Mouse (Mus musculus): ENCODE data around the gene Adarb1.

Adarb1 gene

DNA sequence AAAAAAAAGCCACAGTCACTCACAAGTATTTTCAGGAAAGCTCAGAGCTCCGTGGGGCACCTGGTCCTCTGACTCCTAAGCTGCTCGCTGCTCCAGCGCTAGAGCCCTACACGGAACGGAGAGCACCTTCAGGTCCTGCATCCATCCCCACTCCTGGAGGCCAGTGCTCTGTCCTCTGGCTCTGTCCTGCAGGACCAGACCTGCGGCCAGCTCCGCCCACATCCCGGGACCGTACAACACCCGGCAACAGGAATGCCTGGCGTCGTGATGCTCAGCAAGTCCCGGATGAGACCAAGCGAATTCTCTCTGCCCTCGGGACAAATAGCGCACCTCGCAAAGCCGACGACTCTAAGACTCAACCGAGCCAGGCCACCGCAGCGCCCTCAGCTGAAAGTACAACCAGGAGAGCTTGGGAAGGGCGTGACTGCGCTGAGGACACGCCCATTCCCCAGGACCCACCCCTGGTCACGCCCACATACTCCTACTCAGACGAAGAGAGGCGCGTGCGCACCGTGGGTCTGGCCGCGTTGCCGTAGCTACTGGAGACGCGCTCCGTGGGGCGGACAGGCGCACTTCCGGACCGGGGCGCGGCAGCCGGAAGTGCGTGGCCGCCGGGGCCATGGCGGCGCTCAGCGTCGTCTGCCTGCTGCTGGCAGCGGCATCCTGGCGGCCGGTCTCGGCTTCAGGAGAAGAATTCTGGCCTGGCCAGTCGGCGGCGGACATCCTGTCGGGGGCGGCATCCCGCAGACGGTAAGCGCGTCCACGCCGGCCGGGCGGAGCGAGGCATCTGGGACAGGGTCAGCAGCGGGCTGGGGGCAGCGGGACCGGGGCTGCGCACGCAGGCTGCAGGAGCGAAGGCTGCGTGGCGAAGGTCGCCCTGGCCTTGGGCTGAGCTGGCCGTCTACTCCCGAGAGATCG, 159.1 kb downstream of the Adarb1 start, which contains the start of gene Pofut2:
Pofut2 (plus strand) TSS at position 515 of the 918 bp plus-strand sequence.
- DNase-seq = peak; percentile 94

DNA sequence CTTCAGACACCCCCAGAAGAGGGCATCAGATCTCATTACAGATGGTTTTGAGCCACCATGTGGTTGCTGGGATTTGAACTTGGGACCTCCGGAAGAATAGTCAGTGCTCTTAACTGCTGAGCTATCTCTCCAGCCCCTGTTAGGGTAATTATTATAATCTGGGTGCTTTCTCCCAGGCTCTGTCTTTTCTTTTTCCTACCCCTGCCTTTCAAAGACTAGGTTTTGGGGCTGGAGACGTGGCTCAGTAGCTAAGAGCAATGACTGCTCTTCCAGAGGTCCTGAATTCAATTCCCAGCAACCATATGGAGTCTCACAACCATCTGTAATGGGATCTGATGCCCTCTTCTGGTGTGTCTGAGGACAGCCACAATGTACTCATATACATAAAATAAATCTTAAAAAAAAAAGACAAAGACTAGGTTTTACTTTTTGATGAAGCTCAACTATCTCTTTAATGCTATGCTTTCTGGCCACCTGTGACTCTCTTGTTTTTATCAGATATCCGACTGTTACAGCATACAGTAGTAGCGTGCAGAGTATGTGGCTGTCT, 160.0 kb downstream of the Adarb1 start:
- no peak for DNase-seq

DNA sequence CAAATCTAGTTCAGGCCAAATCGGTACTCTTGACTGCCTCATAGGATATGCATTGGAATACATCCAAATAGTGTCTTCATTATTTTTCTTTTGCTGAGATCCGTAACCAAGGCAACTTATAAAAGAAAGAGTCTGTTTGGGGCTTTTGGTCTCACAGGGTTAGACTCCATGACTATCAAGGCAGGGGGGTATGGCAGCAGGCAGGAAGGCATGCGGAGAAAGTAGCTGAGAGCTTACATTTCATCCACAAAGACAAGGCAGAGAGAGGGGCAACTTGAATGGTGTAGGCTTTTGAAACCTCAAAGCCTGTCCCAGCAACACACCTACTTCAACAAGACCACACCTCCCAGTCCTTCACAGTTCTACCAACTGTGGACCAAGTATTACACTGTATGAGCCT, 162.4 kb downstream of the Adarb1 start:
- no peak for DNase-seq

DNA sequence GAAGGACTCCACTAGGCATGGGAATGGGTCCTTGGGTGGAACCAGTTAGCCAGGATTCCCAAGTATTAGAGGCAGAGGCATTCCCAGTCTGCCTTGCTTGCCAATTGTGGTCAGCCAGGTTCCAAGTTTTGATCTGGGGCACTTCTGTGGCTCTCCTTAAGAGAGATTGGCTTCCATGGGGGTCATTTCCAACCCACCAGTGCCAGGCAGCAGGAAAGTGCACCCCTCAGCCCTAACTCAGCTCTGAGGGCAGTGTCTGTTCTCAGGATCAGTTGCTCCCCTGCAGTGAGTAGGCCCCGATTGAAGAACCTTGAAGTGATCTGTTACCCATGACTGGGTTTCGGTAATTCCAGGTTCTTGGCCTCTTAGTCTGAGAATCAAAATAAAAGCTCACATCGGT, 162.8 kb downstream of the Adarb1 start:
- no peak for DNase-seq

DNA sequence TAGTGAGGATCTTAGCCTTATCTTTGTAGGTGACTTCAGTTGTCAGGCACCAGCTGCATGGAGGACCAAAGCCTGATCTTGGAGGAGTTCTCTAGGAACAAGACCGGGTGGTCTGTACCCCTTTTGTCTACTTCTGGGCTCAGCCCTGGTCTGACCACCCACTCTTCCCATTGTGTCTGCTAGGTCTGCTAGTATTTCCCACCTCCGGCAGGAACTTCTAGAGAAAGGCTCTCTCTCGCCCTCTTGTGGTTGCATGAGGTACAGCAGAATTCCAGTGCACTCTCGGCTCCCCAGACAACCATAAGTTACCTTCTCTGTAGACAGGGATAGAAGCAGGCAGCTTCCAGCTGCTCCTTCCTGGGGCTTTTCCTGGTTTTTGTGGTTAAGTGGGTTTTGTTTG, 165.3 kb downstream of the Adarb1 start:
- DNase-seq = peak; percentile 84

DNA sequence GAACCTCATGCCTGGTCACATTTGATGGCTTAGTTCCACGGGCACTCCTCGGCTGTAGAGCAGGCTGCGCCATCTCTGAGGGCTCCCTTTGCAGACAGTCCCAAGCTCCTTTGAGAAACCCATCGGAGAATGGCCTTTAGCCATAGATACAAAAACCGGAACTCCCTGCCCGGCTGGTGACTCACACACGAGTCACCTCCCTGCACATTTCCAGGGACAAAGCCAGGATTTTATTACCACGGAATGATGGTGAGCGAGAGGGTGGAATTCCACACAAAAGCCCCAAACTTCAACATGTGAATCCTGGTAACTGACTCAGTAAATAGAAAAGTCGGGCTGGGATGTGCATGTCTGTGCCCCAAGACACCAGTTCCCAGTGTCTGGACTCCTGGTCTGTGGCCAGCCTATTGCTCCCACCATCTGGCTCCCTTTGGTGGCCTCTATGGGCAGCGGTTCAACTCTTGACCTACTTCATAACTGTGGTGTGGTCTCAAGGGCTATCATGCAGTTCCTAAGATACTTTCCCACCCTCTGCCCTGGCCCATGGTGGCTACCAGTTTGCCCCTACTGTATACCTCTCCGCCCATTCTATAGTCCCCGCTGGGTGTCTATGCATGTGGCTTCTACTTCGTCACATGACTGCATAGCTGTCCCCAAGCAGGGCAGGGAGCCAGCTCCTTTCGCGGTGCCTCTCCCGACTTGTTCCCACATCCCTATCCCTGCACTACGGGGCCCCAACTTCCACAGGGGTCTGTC, 166.1 kb downstream of the Adarb1 start:
- DNase-seq = peak; percentile 50

DNA sequence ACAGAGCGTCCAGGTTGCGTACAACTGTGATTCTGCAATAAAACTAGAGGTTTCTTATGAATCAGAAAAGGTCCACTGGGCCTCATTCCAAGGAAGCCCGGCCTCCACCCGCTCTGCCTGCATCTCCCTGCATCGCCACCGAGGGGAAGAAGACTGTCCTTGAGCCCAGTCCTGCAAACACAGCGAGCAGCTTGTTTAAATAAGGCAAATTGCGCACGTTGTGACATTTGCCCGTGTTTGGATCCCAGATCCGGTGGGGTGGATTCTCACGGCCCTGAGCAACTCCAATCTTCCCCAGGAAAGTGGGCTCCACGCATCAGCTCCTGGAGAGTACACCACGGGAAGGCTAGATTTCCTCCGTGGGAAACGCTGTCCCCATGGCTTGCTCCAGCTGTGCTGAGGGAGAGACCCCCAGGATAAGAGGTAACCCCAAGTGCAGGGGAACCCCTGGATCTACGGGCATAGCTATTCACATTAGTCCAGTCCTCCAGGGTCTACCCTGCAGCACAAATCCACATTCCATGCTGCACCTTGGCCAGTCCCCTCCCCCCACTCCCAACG, 166.8 kb downstream of the Adarb1 start:
- peak; percentile 21 for DNase-seq

DNA sequence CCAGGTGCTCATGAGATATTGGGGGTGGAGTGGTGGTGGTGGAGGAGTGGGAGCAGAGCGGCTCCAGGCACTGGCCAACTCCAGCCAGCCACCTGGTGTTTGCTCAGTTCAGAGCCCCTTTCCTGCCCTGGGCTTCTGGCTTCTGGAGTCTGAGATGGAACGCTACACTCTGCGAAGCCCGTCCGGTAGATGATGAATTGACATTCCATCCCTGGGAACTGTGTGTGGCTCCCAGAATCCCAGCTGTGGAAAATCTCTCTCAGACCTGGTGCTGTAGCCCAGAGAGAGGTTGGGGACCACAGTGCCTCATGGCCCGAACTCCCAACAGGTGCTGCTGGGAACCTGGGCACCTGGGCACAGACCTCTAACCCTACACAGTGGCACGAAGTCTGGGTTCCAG, 170.4 kb downstream of the Adarb1 start:
- DNase-seq = no peak

DNA sequence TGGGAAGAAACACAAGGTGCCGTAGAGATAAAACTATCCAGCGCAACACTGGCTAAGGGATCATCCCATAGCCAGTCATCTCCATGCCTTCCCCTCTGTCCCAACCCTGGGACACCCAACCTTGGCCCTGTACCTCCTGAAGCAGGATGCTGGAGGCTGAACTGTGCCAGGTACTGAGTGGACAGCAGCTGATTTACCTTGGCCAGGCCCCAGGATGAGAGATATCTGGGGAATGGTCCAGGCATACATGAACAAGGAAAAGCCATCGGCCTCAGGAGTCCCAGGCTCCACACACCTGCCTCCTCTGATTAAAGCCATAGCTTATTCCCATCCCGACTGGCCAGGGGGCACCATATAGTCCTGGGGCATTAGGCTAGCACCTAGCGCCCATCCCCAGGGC, 171.0 kb downstream of the Adarb1 start:
- no peak for DNase-seq

DNA sequence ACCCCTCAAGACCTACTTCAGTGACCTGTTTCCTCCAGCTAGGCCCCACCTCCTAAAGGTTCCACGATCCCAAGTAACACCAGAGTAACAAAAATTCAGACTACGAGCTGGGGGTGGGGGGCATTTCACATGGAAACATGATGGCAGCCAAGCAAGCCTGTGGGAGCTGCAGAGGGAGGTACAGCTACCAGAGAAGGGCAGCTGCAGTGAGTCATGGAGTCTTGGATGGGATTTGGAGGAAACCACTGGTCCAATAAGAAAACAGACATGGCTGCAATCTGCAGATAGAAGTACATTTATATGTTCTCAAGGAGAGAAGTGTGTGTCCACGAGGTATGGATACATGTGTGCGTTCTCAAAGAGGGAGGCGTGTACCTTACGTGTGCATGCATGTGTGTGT, 173.3 kb downstream of the Adarb1 start:
- no peak for DNase-seq

DNA sequence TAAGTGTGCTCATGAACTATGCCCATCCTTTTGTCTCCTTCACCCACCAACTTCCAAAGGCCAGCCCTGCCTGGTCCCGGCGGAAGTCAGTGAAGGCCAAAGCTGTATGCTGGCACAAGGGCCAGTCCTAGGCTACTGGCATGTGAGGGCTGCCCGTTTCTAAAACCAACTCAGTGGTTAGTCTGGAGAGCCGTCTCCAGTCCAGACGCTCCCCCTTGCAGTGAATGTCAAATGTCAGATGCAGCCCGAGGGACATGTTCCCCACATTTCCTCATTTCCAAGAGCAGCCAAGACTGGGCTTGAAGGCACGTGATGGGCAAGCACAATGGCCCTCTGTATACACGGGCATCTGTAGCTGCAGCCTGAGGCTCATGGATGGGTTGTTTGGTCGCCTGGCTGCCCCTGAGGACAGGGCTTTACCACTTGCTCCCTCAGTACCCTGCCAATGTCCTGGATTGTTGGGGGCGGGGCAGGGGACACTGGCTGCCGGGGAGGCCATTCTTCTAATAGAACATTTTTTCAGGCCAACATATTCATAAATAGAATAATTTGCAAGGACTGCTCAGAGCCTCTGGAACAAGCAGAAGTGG, 174.4 kb downstream of the Adarb1 start:
- peak; percentile 28 for DNase-seq

DNA sequence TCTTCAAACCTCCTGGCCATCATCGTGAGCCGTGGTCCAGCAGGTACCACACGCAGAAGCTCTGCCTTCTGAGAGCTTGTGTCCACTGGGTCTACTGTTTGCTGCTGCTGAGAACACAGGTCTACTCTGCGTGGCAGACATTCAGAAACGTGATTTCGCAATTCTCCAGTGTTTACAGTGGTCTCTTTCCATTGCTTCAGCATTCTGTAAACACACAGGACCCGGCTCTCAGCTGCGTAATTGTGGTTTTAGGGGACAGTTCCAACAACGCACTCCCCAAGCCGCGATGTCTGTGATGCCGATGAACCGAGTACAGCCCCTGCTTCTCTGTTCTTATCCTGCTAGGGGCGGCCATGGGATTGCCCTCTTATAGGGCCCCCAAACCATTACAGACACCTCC, 175.2 kb downstream of the Adarb1 start:
- DNase-seq = no peak

DNA sequence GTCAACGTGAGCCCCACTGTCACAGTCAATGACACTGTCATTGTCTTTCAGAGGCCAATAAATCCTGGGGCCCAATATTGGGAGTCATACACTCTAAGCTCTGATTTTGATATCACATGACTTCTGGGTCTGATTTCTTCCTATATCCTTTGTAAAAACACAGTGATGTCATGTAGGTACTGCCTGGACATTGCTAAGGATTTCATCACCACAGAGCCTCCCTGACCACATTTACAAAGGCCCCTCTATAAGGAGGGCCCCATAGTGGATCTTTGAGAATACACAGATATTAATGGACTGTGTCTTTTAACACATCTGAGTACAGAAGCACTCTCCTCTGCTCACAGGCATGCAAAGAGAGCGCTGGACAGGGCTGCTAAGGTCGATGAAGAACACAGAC, 175.7 kb downstream of the Adarb1 start:
- no peak for DNase-seq

DNA sequence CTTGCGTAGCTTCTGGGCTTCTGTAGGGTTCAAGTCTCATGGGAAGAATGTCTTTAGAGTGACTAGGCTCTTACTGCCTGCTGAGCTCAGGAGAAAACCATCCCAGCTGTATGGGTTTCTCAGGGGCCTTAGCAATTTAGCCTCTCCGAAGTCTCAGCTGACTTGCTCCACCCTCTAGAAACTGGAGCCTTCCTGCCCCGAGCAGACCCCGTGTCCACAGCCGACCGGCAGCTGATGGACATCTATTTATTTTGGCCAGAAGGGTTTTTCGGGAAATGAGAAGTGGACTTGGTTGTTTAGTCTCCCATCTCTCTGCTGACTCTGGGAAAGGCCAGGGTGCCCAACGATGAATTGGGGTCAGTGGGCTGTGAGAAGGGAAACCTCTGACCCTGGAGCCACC, 177.3 kb downstream of the Adarb1 start:
- DNase-seq = no peak
